Mouse (Mus musculus) adrenal gland, postnatal 14 days (tissue): ENCODE measurements around the gene Nap1l4. TPM values are rescaled to one million over a fixed set of nuclear protein-coding genes. Genes with fewer than 3 reads are reported as not detected.
"Not testable (repeated sequence)": the region's sequence is repeated elsewhere in the genome, so short reads cannot be mapped to it uniquely, and the experiment has no call there.

Experiments
- DNase-seq: peaks from one replicate; pipeline ENCODE4 v3.0.0; 2021; ENCODE audit warnings: mixed read lengths
- long read RNA-seq, 2 experiments: library from polyadenylated mRNA; stranded (forward); transcript quantifications; one replicate each; pipeline ENCODE4 v2.0.0; 2021
- total RNA-seq: library from RNA; stranded (reverse); gene quantifications from 2 replicates; pipeline ENCODE4 v1.2.3, GENCODE M21; 2021

Gene Nap1l4
- 154 and 166 TPM in 2 replicates for total RNA-seq
- long read RNA-seq, experiment 1, transcript Nap1l4-206 (15 exons, 2,259 nt), result major isoform, 60 of 102 reads
- long read RNA-seq, experiment 1, transcript Nap1l4-201 (16 exons, 2,285 nt), result minor isoform, 12 of 102 reads
- long read RNA-seq, experiment 1, partial matches to known transcripts, result 8 of 102 reads
- long read RNA-seq, experiment 1, other reads (novel, unspliced or antisense), result 22 of 102 reads
- long read RNA-seq, experiment 2, transcript Nap1l4-201 (16 exons, 2,285 nt), result minor isoform, 20 of 100 reads
- long read RNA-seq, experiment 2, transcript Nap1l4-206 (15 exons, 2,259 nt), result major isoform, 45 of 100 reads
- long read RNA-seq, experiment 2, partial matches to known transcripts, result 13 of 100 reads
- long read RNA-seq, experiment 2, other reads (novel, unspliced or antisense), result 19 of 100 reads

DNA sequence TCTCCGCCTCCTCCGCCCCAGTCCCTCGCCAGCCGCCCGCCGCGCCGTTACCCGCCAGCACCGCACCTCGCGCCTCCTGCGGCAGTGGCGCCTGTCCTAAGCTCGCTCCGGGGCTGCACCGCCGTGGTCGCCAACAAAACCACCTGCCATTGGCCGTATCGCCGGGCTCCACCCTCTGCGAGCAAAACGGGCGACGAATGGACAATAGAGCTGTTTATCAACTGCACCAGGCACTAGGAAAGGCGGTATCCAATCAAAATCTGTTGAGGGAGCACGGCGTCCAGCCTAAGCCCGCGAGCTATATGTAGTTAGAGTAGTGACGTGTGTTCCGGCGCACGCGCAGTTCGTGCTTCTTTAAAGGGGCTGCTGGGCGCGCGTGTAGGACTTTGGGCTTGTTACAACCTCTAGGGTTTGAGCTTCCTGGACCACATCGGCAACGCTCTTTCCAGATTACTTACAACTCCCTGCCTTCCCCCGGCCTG, at the start of gene Nap1l4:
TSS of gene Nap1l4 (minus strand) at position 131 of the 482 bp plus-strand sequence.
- peak; percentile 98 for DNase-seq

DNA sequence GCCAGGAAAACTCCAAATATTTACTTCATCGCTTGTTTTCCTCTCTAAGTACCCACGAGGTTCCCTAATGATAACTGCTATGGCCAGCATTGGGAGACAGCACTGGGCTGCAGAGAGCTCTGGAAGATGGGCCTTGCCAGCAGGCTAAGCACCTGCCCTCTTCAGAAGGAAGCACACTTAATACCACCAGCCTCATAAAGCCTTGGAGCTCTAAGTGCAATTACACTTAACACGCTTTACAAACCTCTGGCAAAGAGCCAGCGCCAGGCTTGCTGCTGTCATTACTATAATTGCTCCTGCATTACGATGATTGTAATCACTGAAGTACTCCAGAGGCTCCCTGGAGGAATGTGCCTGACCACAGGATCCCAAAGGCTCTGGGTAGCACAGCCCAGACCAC, 46.0 kb upstream of the Nap1l4 start:
- DNase-seq, result no peak

DNA sequence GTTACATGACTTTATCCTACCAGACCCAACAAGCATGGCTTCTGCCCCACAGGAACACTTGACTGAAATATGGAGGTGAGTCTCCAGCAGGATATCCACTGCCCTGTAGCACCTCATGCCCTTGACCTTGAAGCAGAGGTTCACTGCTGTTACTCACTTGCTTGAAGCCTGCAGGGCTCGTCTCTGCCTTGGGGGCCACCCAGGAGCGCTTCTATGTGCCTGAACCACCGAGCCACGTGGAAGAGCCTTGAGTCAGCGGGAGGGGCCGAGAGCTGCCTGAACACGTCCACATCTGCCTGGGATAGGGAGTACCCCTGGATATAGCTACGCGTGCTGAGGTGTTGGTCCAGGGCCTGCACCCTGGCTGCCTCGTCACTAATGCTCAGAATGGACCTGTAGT, 43.3 kb upstream of the Nap1l4 start:
- DNase-seq, result peak; percentile 22

DNA sequence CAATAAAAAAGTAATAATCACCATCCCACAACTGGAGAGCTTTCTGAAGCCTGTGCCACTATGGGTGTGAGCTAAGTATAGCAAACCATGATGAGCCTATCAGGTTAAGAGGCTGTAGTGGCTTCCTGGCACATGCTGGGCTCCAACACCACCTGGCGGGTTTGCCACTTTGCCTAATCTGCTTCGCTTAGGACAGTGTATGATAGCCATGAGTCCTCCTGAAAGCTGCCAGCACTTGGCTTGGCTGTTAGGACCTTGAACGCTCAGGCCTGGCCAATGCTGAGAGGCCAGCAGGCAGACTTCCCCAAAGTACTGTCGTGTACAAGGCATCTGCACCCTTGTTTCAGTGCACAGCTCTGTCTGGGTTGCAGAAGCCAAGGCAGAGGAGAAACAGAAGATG, 39.1 kb upstream of the Nap1l4 start:
- DNase-seq, result peak; percentile 13

DNA sequence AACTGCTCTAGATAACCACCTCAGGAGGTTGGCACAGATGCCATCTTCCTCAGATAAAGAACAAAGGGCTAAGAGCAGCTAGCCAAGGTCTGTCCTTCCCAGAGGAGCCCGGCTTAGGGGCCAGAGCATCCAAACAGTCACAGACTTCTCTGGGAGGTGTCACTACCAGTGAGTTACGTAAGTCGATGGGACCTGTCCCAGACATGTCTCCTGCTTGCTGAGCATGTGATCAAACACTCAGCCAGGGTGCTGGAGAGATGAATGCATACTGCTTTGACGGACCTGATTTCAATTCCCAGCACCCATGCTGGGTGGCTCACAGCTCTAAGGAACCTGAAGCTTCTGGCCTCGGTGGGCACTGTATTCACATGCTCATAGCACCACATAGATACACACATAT, 38.7 kb upstream of the Nap1l4 start:
- DNase-seq, result no peak

DNA sequence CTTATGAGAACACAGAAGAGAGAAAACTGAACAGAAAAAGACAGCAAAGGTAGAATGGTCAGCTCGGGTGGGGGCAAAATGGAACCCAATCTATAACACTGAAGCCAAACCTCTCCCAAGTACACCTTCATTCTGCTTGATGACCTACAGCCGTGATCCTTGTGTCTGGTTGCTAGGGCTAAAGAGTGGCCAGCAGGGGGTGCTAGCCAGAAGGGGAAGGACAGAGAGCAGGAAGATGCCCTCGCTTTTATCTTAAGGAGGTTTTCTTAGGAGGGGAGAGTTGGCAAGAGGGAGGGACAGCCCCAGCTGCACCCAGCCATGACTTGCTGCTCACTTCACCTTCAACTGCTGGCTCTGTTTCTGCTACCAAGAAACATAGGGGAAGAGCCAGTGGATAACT, 35.0 kb upstream of the Nap1l4 start:
- peak; percentile 89 for DNase-seq

DNA sequence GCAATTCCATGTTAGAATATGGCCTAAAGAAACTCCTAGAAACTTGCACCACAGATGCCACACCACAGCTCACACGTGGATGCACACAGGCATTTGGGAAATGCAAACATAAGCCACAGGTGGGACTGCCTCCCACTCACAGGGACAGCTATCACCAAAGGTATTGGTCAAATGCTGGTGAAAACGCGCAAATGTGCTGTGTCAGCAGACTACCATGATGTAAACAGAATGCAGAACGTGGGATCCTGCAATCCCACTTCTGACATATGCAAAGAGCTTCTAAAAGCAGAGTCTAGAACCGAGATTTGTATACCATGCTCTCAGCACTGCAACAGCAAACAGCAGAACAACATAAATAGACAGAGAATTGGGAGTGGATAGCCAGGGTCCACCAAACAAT, 34.1 kb upstream of the Nap1l4 start:
- no peak for DNase-seq

DNA sequence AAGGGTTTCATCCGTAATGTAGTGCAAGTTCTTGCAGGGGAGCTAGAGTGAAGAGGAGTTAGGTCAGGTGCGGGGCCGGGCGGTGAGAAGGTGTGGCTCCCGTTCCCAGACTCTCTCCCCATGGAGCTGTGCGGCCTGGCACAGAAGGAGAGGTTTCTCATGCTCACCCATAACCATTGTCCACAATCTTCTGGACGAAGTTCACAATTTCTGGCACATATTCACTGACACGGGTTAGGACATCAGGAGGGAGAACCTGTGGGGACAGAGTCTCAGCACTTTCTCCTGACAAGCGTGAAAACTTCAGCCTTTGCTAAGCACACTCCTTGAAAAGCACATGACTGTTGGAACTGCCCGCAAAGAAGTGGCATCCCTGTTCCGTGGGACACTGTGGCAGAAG, 26.8 kb upstream of the Nap1l4 start:
- no peak for DNase-seq

DNA sequence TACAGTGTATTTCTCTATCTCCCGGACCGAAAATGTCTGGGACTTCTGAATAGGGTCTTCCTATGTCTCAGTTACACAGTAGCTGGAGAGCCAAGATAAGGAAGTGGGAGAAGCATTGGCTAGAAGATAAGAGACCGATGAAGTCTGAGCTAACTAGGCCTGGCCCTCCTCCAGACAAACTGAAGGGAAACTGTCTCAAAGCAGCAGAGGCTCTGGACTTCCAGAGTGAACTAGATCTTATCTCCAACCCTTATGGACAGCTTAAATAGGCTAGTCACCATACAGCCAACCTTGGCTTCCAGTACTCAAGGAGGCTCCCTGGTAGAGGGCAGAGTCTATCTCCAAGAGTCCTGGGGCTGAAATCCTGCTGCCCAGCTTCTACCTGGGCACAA, 16.7 kb upstream of the Nap1l4 start:
- no peak for DNase-seq

DNA sequence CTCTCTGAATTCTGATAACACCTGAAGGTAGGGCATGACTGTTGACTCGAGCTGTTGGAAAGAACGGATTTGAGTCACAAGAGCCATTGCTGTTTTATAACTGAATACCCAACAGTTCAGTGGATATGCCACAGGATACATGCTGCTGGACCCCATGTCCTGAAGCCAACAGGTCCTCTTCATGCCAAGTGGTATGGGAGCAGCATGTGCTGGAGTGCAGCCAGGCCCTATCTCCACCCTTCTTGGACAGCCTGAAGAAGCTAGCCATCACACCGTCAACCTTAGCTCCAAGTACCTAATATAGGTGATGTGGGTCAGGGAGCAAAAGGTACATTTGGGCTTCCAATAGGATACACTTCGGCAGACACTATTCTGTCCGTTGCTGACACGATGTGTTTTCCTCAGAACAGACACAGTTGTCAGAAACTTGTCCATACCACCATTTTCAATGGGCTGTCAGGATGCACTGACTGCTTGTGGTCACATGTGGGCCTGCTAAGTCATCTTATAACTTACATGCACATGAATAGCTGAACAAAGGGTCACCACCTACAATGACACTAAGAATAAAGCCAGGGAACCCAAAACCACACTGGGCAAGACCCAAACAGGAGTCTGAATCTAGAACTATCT, 16.2 kb upstream of the Nap1l4 start:
- DNase-seq, result no peak

DNA sequence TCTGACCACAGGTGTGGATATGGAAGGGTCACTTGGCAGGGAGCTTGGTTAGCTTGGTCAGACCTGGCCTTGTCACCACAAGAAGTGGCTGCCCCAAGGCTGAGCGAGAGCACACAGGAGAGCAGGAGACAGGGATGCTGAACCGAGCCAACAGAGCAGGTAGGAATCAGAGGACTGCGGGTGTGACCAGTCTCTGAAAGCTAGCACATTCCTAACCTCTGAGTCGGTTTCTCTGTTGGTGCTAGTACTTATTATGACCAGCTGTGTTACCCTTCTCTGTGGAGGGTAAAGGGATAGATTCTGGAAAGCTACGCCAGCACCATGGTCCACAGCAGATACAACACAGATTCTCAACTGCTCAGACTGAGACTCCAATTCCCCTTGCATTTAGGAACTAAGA, 14.9 kb upstream of the Nap1l4 start:
- no peak for DNase-seq

DNA sequence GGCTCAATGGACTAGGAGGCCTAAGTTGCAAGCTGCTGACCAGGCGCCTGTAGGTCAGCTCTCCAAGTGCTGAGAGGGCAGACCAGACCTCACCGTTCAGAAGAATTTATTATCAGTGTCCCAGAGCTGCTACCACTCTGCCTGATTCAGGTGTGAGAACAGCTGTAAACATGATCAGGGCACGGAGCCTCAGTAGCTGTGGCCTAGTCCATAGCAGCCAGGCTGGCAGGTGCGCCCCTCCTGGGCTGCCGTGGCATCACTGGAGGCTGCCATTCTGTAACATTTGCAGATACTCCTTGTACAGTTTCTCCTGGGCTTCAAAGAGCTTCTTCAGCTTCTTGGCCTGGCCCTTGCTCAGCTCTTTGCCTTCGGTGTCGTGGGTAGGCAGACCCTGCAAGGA, 8.7 kb upstream of the Nap1l4 start:
- DNase-seq, result no peak

DNA sequence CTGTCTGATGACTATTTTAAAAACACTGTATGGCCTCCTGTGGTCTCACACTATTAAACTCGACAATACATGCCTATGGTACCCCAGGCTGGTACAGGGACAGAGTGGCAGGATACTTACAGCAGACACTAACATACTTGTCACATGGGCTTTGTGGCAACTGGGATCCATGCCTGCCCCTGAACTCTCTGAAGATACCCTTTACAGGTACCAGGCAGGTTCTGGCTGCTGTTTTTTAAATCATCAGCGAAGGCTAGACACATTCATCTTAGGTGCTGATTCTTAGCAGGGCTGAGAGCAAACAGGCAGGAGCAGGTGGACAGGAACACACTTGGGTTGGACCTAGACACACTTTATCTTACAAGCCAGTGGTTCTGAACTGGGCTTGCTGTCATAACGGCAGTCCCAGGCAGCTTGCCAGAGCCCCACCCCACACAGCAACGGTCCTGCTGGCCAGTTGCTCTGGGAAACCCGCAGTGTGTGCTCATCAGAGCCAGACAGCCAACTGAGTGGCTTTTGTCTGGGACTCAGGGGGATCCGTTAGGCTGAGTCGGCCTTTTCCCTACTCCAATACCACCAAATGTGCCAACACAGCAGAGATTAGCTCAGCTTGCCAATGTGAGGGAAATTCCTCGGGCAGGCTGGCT, 8.2 kb upstream of the Nap1l4 start:
- DNase-seq, result peak; percentile 77

DNA sequence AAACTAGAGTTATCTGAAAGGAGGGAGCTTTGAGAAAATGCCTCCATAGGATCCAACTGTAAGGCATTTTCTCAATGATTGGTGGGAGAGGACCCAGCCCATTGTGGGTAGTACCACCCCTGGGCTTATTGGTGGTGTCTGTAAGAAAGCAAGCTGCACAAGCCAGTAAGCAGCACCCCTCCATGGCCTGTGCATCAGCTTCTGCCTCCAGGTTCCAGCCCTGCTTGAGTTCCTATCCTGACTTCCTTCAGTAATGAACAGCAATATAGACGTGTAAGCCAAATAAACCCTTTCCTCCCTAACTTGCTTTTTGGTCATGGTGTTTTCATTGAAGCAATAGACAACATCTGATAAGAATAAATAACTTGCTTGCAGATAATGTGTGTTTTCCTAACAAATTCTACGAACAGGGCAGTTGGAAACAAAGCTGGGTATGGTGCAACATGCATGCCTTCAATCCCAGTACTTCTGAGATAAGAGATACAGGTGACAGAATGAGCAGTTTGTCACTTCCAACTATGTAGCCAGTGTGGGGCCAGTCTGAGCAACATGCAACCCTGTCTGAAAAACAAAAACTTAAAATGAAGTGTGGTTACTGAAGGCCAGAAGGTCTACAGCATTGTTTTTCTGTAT, 798 bp upstream of the Nap1l4 start:
- no peak for DNase-seq

DNA sequence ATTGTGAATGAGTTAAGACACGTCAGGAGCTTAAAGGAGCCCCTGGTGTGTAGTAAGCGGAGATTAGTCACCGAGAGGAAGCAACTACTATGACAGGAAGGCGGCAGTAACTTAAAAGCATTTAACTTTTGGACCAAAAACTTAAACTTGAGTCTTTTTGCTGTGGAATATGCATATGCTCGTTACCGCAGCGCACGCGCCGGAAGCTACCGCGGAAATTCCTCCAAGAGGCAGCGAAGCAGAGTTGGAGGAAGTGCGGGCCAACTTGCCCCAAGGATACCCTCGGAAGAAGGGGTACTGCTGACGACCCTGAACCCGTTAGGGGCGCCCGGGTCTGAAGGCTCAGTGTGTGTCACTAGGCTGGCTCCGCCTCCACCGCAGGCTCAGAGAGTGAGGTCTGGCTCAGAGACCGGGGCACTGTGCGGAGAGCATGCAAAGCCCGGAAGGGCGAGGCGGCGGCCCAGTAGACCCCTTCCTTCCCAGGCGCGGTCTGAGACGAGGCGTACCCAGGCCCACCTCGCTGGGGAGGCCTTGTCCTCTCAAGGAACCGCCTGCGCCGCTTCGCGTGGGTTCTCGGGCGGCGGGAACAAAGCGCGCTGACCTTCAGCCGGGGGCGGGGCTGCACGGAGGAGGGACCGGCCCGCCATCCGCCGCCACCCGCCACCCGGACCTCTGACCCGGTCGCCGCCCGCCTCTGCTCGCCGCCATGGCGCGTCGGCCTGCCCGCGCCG, 510 bp downstream of the Nap1l4 start:
- DNase-seq, result peak; percentile 90

DNA sequence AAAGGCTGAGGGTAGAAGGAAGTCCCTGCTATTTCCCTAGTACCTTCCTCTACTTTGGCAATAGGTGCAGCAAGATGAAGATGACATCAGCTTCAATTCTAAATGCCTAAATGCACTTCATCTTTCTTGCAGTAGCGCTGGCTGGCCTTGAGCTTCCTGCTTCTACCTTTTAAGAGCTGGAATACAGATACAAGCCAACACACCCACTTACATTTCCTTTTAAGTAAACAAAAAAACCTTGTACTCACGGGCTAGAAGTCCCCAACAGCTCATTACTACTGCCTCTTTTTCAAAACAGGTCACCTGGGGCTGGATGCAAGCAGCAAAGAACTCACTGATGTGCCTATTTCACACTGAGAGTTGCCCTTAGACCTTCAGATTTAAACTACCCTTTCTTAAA, 2.4 kb downstream of the Nap1l4 start:
- no peak for DNase-seq

DNA sequence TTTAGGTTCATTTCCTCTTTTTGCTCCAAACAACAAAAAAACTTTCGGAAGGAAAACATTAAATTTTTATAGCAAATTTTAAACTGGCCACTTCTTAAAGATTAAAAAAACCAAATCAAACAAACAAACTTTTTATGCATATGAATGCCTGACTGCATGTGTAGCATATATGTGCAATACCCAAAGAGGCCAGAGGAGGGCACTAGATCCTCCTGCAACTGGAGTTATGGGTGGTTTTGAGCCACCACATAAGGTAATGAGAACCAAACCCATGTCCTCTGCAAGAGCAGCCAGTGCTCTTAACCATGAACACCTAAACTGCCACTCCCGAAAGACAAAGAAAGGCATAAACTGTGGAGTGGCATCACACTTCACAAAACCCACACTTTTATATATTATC, 4.5 kb downstream of the Nap1l4 start:
- peak; percentile 51 for DNase-seq

DNA sequence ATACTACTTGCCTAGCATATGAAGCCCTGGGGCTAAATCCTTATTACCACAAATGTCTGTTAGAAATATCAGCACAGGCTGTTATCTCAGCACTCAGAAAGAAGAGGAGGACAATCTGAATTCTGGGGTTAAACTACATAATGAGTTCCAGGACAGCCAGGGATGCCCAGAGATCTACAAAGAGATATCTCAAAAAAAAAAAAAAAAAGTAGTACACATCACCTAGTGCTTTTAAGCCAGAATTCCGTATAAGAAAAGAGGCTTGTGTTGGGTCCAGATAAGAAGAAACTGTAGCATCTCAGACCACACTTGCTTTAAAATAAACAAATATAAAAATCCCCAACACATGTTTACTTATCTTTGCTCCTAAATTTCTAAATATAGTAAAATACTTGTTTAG, 10.2 kb downstream of the Nap1l4 start:
- DNase-seq, result no peak

DNA sequence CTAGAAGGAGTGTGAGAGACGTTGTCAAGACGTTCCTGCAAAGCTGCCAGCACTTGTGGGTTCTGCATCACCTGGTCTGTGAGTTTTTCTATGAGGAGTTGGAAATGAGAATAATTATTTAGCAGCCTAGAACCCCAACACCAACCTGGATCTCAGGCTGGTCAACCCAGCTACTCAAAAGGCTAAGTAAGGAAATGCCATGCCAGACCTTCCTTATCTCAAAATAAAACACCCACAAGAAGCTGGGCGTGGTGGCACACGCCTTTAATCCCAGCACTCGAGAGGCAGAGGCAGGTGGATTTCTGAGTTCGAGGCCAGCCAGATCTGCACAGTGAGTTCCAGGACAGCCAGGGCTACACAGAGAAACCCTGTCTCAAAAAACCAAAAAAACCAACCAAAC, 10.7 kb downstream of the Nap1l4 start:
- not testable (repeated sequence) for DNase-seq

DNA sequence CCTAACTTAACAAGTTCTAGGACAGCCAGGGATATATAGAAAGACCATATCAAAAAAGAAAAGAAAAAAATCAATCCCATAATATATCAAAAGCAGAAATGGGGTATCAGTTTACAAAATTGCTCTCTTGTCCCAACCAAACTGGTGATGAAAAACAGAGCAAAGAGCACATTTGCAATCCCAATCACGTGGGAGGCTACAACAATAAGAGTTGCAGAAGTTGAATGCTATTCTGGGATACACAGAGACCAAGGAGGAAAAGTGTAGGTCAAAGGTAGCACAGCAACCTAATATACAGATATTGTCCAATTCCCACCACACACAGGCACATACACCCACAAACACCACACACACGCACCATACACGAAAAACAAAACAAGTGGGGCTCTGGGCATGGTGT, 12.7 kb downstream of the Nap1l4 start:
- no peak for DNase-seq

DNA sequence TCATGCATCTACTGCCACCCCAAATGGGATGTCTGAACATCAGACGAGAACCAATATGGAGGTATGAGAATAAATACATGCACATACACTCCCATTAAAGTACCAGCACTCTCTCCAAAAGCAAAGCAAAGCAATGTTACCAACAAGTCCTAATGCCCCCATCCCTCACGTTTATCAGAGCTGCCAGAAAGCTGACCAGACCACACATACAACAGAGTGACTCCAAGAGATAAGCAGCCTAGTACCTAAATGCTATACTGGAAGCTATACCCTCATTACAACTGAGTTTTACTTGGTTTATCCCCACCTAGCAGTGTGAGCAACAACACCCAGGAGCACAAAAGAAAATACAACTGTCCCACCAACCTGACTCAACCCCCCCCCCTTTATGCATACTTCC, 15.6 kb downstream of the Nap1l4 start:
- no peak for DNase-seq

DNA sequence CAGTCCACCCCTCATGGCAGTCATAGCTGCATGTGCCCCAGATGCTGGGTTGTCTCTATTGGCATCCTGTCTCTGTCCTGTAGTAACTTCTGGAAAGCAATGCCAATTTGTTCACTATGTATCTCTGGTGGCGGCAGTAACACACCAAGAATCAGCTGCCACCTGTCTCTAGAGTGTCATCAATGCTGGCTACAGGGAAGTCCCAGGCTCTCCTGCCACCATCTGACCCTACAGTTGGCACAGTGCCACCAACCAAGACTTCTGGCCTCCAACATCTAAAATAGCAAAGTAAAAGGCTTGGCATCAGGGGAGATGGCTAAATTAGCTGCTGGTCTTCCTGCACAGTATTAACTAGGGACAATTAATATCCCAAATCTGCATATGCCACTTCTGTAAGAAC, 16.5 kb downstream of the Nap1l4 start:
- no peak for DNase-seq
